Mouse (Mus musculus) mesoderm, embryonic 11.5 days (tissue): ENCODE measurements around the gene Diras2.

ENCODE experiments used
- DNase-seq: peaks from one replicate; pipeline ENCODE4 v3.0.0-alpha.2; 2012; ENCODE audit warnings: low read depth, low spot score

Diras2 gene

DNA sequence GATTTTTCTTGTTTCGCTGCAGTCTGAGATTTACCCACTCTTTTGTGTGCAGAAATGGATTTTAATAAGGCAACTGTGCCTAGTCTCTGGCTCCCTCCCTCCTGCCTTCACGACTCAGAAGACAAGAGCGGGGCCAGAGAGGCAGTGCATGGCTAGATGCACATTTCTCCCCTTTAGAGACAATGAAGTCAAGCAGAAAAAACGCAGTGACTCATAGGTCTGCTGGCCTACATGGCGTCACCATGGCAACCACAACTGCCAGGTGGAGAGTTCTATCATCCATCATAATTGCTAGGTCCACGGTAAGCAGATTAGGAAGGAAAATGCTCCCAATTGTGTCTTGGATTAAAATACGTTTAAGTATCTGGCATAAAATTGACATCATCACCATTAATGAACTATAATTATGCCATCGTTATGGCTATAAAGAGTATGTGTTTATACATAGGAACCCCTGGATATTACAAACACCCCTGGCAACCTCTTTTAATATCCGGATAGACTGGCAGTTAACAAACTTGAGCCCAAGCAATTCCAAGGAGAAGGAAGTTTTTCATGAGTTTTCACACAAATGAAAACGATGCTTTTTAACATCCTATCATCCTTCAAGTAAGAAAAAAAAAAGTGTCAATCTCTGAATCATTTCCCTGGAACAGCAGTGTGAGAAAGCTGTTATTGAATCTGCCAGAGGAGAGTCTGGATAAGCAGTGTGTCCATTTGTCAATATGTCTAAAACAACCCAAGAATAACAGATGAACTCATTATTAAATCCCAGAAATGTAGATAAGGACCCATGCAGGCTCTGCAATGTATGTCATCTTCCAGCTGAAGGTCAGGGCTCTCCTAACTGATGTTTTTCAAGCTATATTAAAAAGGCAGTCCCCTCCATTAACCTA is 61.0 kb downstream of the Diras2 start:
- DNase-seq = peak; percentile 72

DNA sequence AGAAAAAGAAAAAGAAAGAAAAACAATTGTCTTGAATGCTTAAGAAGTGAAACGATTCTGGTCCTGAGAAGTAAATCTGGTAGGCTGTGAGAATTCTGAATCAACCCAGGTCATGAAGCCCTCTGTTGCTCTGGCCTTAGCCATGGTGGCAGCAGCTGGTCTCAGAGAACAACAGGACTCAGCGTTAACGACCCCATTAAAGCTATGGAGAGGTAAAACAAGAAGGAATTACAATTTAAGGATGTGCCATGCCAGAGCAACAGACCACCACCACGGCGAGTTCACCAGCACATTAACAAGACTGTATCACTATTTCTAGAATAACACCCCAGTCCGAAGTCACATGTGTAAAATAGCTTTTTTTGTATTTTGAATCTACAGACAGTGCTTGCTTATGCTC is 65.9 kb downstream of the Diras2 start:
- no peak for DNase-seq

- no peak for DNase-seq
These were observed 71.1 kb downstream of the Diras2 start for GRCm38 (mm10) chr13:52459982-52460381.

- peak; percentile 14 for DNase-seq
These were observed 73.2 kb downstream of the Diras2 start for GRCm38 (mm10) chr13:52457889-52458324.

- DNase-seq = no peak
These were observed 73.7 kb downstream of the Diras2 start for GRCm38 (mm10) chr13:52457177-52457888.

- no peak for DNase-seq
These were observed 75.8 kb downstream of the Diras2 start for GRCm38 (mm10) chr13:52455329-52455728.

DNA sequence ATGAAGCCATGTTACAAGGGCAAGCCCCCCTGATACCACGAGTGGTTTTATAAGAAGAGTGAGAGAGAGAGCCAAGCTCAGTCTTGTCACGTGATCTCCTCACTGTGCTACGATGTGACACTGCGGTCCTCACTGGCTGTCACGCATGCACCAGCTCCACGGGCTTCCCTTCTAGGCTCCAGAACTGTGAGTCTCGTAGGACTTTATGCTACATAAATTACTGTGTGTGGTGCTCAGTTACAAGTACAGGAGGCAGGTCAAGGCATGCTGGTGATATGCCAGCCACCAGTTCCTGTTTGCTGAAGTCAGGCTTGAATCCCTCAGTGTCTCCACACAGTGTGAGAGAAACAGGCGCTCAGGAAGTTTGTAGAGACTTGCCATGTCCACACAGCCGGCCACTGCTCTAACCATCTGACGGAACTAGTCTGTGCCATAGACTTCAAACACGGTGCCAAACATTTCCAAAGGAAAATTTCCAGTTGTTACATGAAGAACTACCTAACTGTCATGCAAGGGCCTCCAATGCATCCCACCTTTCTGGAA is 76.3 kb downstream of the Diras2 start:
- DNase-seq = no peak
